Mouse (Mus musculus) layer of hippocampus, adult 9-10 months (tissue): ENCODE results near the gene Ola1.

Experiments
- DNase-seq: peaks from one replicate; pipeline ENCODE4 v3.0.0; 2022; ENCODE audit warnings: low spot score

The Ola1 gene

GRCm38 (mm10) chr2:73063911-73064619 is 154.7 kb downstream of the Ola1 start:
- DNase-seq, result no peak

GRCm38 (mm10) chr2:73060259-73060585 is 158.5 kb downstream of the Ola1 start:
- DNase-seq, result no peak

DNA sequence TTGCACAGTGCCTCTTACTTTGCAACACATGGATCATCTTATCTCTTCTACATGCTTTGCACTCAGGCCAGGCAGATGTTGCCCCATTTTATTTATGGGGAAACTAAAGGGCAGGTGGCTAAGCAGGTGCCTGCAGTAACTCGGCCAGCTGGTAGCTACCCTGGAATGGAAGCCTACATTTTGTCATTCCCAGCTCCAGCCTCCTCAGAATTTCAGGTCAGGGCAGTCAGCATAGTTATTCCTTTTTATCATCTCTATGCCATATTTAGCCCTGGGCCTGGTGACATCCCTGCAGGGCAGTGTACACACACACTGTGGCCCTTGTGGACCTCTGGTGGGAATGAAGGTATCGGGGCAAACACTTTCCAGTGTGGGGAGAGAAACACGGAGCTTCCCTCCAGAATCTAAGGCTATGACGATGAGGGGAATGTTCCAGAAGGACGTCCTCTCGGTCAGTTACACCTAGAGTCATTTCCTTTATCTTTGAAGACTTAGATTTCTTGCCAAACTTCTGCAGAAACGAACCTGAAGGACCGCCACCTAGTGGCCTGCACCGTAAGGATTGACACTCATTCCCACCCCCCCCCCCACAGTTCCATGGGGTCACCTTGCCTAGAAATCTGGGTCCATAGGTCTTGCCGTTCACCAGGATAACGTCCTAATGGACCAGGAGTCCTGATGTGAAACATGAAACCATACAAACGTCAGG is 159.0 kb downstream of the Ola1 start:
- DNase-seq, result no peak

- DNase-seq, result no peak
Measured at GRCm38 (mm10) chr2:73058344-73058743, 160.4 kb downstream of the Ola1 start.

DNA sequence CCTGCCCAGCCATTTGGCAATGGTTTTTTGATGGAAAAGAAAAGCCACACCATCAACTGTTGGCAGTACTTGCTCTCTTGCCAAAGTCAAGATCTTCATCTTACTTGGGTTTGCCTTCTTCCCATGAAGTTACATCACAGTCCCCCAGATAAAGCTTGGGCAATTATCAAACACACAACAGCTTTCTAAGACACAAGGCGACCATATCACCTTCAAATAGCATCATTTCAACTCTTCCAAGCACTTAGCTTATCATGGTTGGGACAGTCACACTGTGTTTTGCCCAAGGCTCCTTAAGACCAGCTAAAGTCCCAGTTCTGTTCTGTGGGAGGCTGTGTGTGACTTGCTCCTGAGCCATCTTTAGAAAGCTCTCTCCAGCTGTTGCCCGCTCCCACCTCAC is 161.1 kb downstream of the Ola1 start:
- no peak for DNase-seq

DNA sequence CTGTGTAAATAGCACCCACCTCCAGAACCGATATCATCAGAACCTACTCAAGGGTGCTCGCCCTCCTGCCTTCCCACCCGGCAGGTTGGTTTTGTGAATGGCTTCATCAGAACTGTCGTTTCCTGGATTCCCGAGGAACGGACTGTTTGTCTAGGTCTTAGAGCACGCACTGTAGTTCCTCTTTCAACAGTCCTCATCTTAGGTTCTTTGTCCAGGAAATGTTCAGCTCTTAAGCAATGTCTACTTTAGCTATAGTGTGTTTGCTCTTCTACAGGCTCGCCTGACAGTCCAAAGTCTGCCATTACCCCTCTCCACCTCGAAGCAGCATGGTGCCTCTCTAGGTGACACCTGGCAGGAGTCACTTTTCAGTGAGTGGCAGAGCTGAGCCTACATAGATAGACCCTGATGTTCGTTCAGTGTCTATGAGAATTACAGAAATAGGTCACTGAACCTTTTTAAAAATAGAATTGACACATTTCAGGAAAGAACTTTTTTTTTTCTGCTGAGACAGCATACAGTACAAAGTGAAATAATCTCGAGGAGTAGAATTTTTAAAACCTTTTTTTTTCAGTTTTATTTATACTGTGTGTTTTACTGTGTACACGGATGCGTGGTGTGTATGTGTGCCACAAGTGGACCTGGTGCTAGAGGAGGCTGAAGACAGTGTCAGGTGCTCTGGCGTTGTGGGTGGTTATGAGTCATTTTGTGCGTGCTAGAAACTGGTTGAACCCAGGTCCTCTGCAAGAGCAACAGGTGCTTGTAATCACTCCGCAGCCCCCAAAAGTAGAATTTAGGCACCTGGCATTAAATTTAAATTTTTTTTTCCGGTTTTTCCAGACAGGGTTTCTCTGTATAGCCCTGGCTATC is 162.4 kb downstream of the Ola1 start:
- no peak for DNase-seq

DNA sequence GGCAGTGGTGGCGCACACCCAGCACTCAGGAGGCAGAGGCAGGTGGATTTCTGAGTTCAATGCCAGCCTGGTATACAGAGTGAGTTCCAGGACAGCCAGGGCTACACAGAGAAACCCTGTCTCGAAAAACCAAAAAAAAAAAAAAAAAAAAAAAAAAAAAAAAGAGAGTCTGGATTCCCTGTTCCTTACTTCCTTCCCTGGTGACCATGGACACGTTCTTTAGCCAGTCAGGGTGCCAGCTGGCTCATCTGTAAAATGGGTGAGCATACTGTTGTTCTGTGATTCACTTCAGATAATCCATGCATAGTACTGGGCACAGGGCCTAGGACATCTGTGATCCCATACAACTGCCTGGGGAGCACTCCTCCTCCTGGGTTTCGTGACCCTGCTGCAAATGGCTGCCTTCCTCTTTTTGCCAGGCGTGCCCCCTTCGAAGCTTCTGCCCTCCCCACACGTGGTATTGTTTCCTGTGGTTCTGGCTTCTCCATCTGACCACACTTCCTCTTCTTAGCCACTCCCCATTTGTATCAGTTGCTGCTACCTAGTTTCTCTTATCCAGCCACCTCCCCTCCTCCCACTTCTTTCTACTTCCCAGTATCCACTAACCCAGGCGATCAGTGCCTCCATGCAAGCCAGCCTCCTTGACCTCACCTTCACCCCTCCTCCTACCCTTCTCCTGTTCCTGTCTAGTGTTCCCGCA is 164.8 kb downstream of the Ola1 start:
- DNase-seq, result no peak

GRCm38 (mm10) chr2:73050401-73050800 is 168.3 kb downstream of the Ola1 start:
- no peak for DNase-seq

GRCm38 (mm10) chr2:73049977-73050376 is 168.7 kb downstream of the Ola1 start:
- no peak for DNase-seq

DNA sequence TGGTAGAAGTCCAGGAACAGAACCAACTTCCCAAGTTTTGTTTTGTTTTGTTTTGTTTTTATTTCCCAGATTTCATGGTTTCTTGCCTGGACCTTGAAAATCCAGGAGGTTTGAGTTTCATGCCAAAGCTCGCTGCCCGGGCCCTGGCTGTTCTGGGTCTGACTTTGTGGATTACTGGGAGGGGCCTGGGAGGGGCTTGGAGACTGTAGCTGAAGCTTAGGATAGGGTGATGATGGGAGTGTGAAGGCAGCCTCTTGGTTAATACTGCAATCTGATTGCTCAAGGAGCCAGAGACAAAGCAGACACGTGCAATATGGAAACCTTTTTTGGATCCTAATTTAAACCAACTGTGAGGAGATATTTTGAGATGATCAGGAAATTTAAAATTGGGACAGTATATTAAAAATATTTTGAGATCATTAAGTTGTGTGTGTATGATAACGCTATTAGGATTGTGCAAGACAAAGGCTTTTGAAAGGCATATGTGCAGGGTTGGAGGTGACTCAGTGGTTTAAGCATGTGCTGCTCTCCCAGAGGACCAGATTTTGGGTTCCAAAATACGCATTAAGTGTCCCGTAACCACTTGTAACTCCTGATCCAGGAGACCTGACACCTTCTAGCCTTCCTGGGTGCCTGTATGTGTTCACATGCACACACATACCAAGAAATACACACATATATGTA is 169.6 kb downstream of the Ola1 start:
- no peak for DNase-seq

- no peak for DNase-seq
Measured at GRCm38 (mm10) chr2:73047061-73047741, 171.5 kb downstream of the Ola1 start.

DNA sequence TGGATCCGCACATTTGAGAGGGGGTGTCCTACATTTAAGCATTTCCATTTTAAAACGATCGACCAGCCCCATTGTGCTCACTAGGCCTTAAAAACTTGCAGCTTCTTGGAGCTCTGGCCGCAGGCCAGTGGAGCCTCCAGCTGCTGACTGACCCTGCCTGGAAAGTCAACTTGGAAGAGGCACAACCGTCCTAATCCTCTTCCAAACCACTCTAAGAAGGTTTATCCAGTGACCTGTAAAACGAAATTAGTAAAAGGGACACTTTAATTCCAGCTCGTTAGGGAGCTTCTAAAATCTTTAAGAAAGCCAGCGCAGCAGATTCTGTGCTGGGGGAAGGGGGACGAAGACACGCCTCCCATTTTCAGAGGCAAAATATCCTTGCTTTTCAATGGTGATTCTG is 172.1 kb downstream of the Ola1 start:
- no peak for DNase-seq

DNA sequence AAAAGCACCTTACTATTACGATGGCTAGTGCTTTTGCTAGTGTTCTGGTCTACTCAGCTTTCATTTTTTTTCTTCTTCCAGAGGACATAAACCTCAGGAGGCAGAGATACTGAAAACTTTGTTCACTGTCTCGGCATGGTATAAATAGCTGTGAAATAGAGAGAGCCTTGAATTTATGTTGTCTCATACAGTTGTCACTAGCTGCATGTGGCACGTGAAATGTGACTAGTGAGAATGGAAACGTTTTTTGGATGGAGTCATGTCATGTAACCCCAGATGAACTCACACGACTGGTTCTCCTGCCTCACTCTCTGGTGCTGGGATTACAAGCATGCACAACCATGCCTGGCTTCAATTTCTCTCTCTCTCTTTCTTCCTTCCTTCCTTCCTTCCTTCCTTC is 173.2 kb downstream of the Ola1 start:
- no peak for DNase-seq
